Mouse (Mus musculus) kidney, adult 10 weeks (tissue): ENCODE data around the gene Cct8l1. TPM values are rescaled to one million over a fixed set of nuclear protein-coding genes. Genes with fewer than 3 reads are reported as not detected.

ENCODE experiments used
- polyA plus RNA-seq: library from polyadenylated mRNA; stranded (reverse); fragments of 350-450 nt; fragmentation: Illumina TruSeq; extraction: RNeasy Lipid Tissue Mini Kit (QIAGEN cat#74804); gene quantifications from one replicate; pipeline ENCODE4 v1.2.3, GENCODE M21; 2014; ENCODE audit warnings: low read depth, low replicate concordance

Gene Cct8l1
- polyA plus RNA-seq, result not detected

GRCm38 (mm10) chr5:25515767-25516166, at the start of gene Cct8l1:
Gene Cct8l1 (plus strand): TSS chr5:25516067.

GRCm38 (mm10) chr5:25498346-25498820, 17.5 kb upstream of the Cct8l1 start, which contains the start of gene Kmt2c:
Gene Kmt2c (minus strand): TSS chr5:25498783.

Other genes starting within 250 kb of the Cct8l1 start
- gene Kmt2c, start 17.3 kb upstream of the Cct8l1 start, polyA plus RNA-seq, result 34.5 TPM
- gene Xrcc2, start 189.8 kb downstream of the Cct8l1 start, polyA plus RNA-seq, result 4.2 TPM
- 0.40 TPM for gene Actr3b, start 243.9 kb downstream of the Cct8l1 start, polyA plus RNA-seq